Mouse (Mus musculus) CH12F3 (cell line): Measurements from ENCODE around the gene Fam196a.

ENCODE experiments used
- in situ Hi-C: fragments of 300-500 bp; cut with MboI; formaldehyde crosslinking; loops from 2 replicates; pipeline ENCODE4 v1.14.3; 2020; ENCODE audit warnings: low sequenced_read_pairs

The Fam196a gene

GRCm38 (mm10) chr7:134842751-134843150 is 95.5 kb downstream of the Fam196a start:
- in situ Hi-C loops, result no loop called here

GRCm38 (mm10) chr7:134840066-134840465 is 98.2 kb downstream of the Fam196a start:
- in situ Hi-C loops, result no loop called here
